Comparison of ENCODE assay signal across 9 mouse cellular contexts in genomic region chr1:134435414-134435813, GRCm38 (mm10). TPM values are rescaled to one million over a fixed set of nuclear protein-coding genes. Genes with fewer than 3 reads are reported as not detected.
DNase-seq lines count a peak whose midpoint lies in the region; ATAC-seq and TF ChIP-seq lines count a peak whose summit lies in the region.
"Had no signal": no experiment of that assay in that cellular context is flagged by ENCODE, and none has a peak within 500 bp of the region (broad histone marks: within the 10 kb centered on the region; RNA-seq: fewer than 3 reads in every experiment).

No protein-coding gene starts in this region.

- no peak overlapping the region for H3K9ac ChIP-seq in hindbrain, postnatal 0 days (replicated peaks; ENCODE audit: low read length)
- H3K9ac ChIP-seq in hindbrain, embryonic 13.5 days, result no peak overlapping the region

- TF ChIP-seq CTCF in hindbrain, postnatal 0 days (IDR thresholded peaks at IDR 0.05; ENCODE audit: low read depth), result peak; percentile 49

- no peak for ATAC-seq in hindbrain, postnatal 0 days
- no peak for ATAC-seq in hindbrain, embryonic 13.5 days (ENCODE audit: low FRiP score)

- no peak overlapping the region for H3K4me2 ChIP-seq in hindbrain, postnatal 0 days (ENCODE audit: low read depth, low read length)
- H3K4me2 ChIP-seq in hindbrain, embryonic 13.5 days, result no peak overlapping the region

- H3K9me3 ChIP-seq in hindbrain, postnatal 0 days (ENCODE audit: low read length), result no peaks in the 10 kb centered on the region
- H3K9me3 ChIP-seq in hindbrain, embryonic 13.5 days, result no peaks in the 10 kb centered on the region

- no peak overlapping the region for H3K27ac ChIP-seq in hindbrain, postnatal 0 days
- no peak overlapping the region for H3K27ac ChIP-seq in hindbrain, embryonic 13.5 days

- no peaks in the 10 kb centered on the region for H3K27me3 ChIP-seq in hindbrain, postnatal 0 days (ENCODE audit: insufficient read depth, low read length)
- no peaks in the 10 kb centered on the region for H3K27me3 ChIP-seq in hindbrain, embryonic 13.5 days

- H3K36me3 ChIP-seq in hindbrain, postnatal 0 days (ENCODE audit: insufficient read depth, low read length), result peaks cover 16% of the 10 kb centered on the region; the same call in 1 of the 2 replicates
- peaks cover 33% of the 10 kb centered on the region for H3K36me3 ChIP-seq in hindbrain, embryonic 13.5 days

- no peaks in the 10 kb centered on the region for H3K4me1 ChIP-seq in hindbrain, postnatal 0 days (ENCODE audit: insufficient read depth, low read length)
- no peaks in the 10 kb centered on the region for H3K4me1 ChIP-seq in hindbrain, embryonic 13.5 days (replicated peaks)

- H3K4me3 ChIP-seq in hindbrain, postnatal 0 days (ENCODE audit: low read length), result no peak overlapping the region
- H3K4me3 ChIP-seq in hindbrain, embryonic 13.5 days, result no peak overlapping the region

- peak; percentile 29 for DNase-seq in hindbrain, postnatal 0 days (ENCODE audit: low spot score)
- DNase-seq in ES-CJ7 (ENCODE audit: low read depth, low spot score), result peak; percentile 95
- DNase-seq in embryo, embryonic 10.5 days (ENCODE audit: low spot score), result peak; percentile 60
- peak; percentile 35 for DNase-seq in mesoderm, embryonic 11.5 days (ENCODE audit: low read depth, low spot score)
- no peak for DNase-seq in urinary bladder, adult 2 months (ENCODE audit: low spot score)
- no peak for DNase-seq in right cerebral cortex, postnatal 10 days (ENCODE audit: low spot score in 2 of 2)
- DNase-seq in right cerebral cortex, postnatal 25 days, result no peak

- 28% methylated on average over 4 of the region's 4 CpGs for WGBS in hindbrain, postnatal 0 days
- 26% methylated on average over 4 of the region's 4 CpGs for WGBS in hindbrain, embryonic 13.5 days

RNA-seq across cellular contexts. Expression of gene Klhl12, which starts 19.9 kb away (rescaled TPM):
- total RNA-seq in hindbrain, postnatal 0 days (2014; rRNA removed), result 25.6 and 28.5 TPM in 2 replicates
- polyA plus RNA-seq in hindbrain, postnatal 0 days (2015; fragmentation: Nextera tagmentation; extraction: Ambion mirVana), result 35.1 and 36.9 TPM in 2 replicates
- polyA plus RNA-seq in hindbrain, embryonic 13.5 days (2015; fragmentation: Nextera tagmentation; extraction: Ambion mirVana), result 33.2 and 35.0 TPM in 2 replicates
- polyA plus RNA-seq in urinary bladder, adult 2 months (2012; rRNA removed), result 15.2 and 16.3 TPM in 2 replicates

RNA-seq across cellular contexts. Expression of gene Adipor1, which starts 20.2 kb away (rescaled TPM):
- 115 and 120 TPM in 2 replicates for total RNA-seq in hindbrain, postnatal 0 days (2014; rRNA removed)
- 79.7 and 81.2 TPM in 2 replicates for polyA plus RNA-seq in hindbrain, postnatal 0 days (2015; fragmentation: Nextera tagmentation; extraction: Ambion mirVana)
- 69.8 and 72.0 TPM in 2 replicates for polyA plus RNA-seq in hindbrain, embryonic 13.5 days (2015; fragmentation: Nextera tagmentation; extraction: Ambion mirVana)
- 77.7 and 87.7 TPM in 2 replicates for polyA plus RNA-seq in urinary bladder, adult 2 months (2012; rRNA removed)

RNA-seq across cellular contexts. Expression of gene Cyb5r1, which starts 30.1 kb away (rescaled TPM):
- 5.6 and 10.8 TPM in 2 replicates for total RNA-seq in hindbrain, postnatal 0 days (2014; rRNA removed)
- 11.2 and 11.3 TPM in 2 replicates for polyA plus RNA-seq in hindbrain, postnatal 0 days (2015; fragmentation: Nextera tagmentation; extraction: Ambion mirVana)
- 19.0 and 19.9 TPM in 2 replicates for polyA plus RNA-seq in hindbrain, embryonic 13.5 days (2015; fragmentation: Nextera tagmentation; extraction: Ambion mirVana)
- polyA plus RNA-seq in urinary bladder, adult 2 months (2012; rRNA removed), result 41.1 and 41.7 TPM in 2 replicates

RNA-seq across cellular contexts. Expression of gene 4933406M09Rik, which starts 49.7 kb away (rescaled TPM):
- not detected in 2 replicates for total RNA-seq in hindbrain, postnatal 0 days (2014; rRNA removed)
- not detected in 2 replicates for polyA plus RNA-seq in hindbrain, postnatal 0 days (2015; fragmentation: Nextera tagmentation; extraction: Ambion mirVana)
- polyA plus RNA-seq in hindbrain, embryonic 13.5 days (2015; fragmentation: Nextera tagmentation; extraction: Ambion mirVana), result not detected in 2 replicates
- polyA plus RNA-seq in urinary bladder, adult 2 months (2012; rRNA removed), result not detected in 2 replicates
- polyA plus RNA-seq: embryonic facial prominence, embryonic 14.5 days had no signal

RNA-seq across cellular contexts. Expression of gene Rabif, which starts 59.0 kb away (rescaled TPM):
- total RNA-seq in hindbrain, postnatal 0 days (2014; rRNA removed), result 32.8 and 37.6 TPM in 2 replicates
- 68.6 and 69.2 TPM in 2 replicates for polyA plus RNA-seq in hindbrain, postnatal 0 days (2015; fragmentation: Nextera tagmentation; extraction: Ambion mirVana)
- polyA plus RNA-seq in hindbrain, embryonic 13.5 days (2015; fragmentation: Nextera tagmentation; extraction: Ambion mirVana), result 62.9 and 67.3 TPM in 2 replicates
- 21.6 and 24.7 TPM in 2 replicates for polyA plus RNA-seq in urinary bladder, adult 2 months (2012; rRNA removed)

Comparison
In these comparisons a context has a peak if more than half of its experiments do, and no peak if none do; other contexts are left out.
1. DNase-seq: peak in hindbrain, postnatal 0 days (single experiment), ES-CJ7 (single experiment), embryo, embryonic 10.5 days (single experiment) and mesoderm, embryonic 11.5 days (single experiment); none in urinary bladder, adult 2 months (single experiment), right cerebral cortex, postnatal 10 days (0 of 2) and right cerebral cortex, postnatal 25 days (single experiment).